Mouse (Mus musculus): ENCODE results near the gene Pde6h.
"Not testable (repeated sequence)": the region's sequence is repeated elsewhere in the genome, so short reads cannot be mapped to it uniquely, and the experiment has no call there.

The Pde6h gene

GRCm38 (mm10) chr6:136940188-136940960 is 16.7 kb downstream of the Pde6h start:
- DNase-seq (ENCODE audit: low spot score in 2 of 2) = no peak

DNA sequence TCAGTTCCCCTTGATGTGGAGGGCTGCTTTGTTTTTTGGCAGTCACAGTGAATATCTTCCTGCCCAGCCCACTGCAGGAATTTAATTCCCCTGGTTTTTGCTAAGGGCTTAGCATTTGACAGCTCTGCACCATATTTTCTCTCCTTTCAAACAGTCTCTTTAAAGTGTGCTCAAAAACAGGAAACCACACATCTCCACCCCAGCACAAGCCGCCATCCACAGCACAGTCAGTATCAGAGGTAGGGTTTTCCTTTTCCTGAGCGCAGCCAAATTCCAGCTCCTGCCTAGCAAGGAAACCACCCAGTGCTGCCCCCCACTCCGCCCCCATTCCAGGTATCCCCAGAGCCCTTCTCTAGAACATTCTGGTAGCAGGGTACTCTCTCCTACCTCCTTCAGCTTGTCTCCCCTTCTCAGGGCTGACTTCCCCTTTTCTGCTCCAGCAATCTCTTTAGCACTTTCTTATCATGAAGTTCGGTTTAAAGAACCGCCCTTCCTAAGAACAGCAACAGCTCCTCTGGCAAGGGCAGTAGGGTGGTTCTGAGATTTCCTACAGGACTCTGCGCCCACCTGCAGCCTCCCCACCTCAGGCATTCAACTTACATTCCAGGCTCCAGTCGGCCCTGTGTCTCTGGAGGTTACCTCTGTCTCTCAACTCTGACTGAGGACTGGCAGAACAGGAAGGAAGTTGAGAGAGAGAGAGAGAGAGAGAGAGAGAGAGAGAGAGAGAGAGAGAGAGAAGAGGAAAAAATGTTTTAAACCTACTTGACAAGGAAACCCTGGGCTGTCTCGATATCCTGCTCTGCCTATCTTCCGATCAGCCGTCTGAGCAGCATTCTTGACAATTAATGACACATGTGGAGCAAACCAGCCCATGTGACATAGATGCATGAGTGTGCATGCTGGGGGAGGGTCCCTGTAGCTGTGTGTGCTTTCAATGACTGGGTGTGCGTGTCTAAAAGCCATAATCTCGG is 17.7 kb downstream of the Pde6h start, which contains the start of gene Arhgdib:
Gene Arhgdib, minus strand, starts transcription at position 849 of the 971 bp plus-strand sequence.
- DNase-seq (ENCODE audit: low spot score in 2 of 2) = no peak

- no peak for DNase-seq (ENCODE audit: low spot score in 2 of 2)
Observed at GRCm38 (mm10) chr6:136942280-136942679, 18.6 kb downstream of the Pde6h start.

GRCm38 (mm10) chr6:136943392-136943791 is 19.8 kb downstream of the Pde6h start:
- no peak for DNase-seq (ENCODE audit: low spot score in 2 of 2)

- DNase-seq (ENCODE audit: low spot score in 2 of 2) = no peak
Observed at GRCm38 (mm10) chr6:136944511-136944910, 20.9 kb downstream of the Pde6h start.

- no peak for DNase-seq (ENCODE audit: low spot score in 2 of 2)
Observed at GRCm38 (mm10) chr6:136946241-136946640, 22.6 kb downstream of the Pde6h start.

- DNase-seq (ENCODE audit: low spot score in 2 of 2) = no peak
Observed at GRCm38 (mm10) chr6:136946943-136947342, 23.3 kb downstream of the Pde6h start.

DNA sequence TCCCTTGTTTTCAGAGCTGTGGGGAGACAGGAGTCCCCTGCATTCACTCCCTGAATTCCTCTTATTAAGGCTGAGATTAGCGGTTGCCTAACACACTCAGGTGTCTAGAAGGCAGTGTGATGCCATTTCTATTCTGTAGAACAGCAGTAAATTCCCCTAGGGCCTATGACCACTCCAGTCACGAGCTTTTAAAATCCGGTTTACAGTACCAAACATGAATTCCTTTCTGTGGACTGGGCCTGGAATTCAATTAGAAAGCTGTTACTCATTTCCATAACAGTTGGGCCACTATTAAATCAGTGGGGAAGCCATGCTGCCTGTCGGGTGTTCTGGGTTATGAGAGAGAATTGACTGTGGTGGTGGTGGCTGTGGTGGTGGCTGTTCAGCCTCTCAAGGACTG is 24.1 kb downstream of the Pde6h start:
- DNase-seq (ENCODE audit: low spot score in 2 of 2) = no peak

DNA sequence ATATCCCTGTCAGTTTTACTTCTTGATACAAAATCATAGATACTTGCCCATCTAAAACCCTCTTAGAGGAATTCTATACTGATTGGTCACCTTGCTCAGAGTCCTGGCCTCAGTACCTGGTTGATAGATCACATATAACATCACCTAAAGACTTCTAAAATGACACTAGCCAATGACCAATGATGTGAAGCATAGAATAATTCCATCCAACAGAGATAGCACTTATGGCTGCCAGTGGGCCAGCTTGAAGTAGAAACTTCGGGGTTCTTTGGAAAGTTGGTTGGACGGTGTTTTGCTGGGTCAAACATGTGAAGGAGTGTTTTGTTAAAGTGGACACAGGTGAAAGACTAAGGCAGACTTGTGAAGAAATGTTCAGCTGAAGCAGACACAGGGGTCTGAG is 26.5 kb downstream of the Pde6h start:
- DNase-seq (ENCODE audit: low spot score in 2 of 2) = no peak

DNA sequence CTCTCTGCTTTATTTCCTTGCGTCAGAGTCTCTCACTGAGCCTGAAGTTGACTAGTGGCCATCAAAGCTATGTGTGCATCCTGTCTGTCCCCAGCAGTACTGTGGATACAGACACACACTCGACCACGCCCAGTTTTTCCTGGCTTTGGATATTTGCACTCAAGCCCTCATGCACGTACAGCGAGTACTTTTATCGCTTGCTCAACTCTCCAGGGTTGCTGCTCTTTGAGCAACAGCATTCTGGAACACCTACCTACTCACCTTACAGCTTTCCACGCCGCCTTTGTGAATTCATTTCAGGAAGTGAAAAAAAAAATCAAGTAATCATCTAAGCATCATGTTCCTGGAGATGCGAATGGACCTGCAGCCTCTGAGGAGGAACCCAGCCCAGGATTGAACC is 29.3 kb downstream of the Pde6h start:
- DNase-seq (ENCODE audit: low spot score in 2 of 2) = no peak

DNA sequence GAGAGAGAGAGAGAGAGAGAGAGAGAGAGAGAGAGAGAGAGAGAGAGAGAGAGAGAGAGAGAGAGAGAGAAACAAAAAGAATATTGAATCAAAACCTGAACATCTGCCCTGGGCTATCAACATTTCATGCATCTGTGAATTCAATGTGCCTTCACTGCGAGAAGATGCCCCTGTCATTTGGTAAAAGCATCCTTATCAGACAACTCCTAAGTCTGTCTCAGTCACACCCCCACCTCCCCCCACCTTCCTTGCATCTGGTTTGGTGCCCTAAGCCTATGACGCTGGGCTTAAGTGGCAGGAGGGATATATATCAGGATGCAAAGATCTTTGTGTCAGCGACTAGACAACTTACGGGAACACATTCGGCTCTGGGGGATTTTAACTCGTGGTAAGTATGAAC is 30.6 kb downstream of the Pde6h start:
- no peak for DNase-seq (ENCODE audit: low spot score in 2 of 2)

DNA sequence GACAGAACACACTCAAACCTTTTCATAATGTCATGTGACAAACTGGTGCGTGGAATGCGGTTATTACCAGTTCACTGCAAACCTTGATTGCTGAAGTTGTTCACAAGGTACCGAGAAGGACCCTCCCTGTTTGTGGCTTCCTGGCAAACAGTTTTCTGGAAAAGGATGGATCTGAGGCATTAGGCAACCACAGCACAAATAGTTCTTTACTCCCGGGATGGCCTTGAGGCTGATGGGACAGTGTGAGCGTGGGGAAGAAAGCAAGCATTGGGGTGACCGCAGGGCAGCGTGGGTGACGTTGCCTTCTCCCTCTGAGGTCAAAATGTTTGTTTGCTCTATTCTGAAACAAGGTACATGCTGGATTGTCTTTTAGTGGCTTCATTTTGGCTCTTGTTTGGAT is 31.1 kb downstream of the Pde6h start:
- DNase-seq (ENCODE audit: low spot score in 2 of 2) = no peak

DNA sequence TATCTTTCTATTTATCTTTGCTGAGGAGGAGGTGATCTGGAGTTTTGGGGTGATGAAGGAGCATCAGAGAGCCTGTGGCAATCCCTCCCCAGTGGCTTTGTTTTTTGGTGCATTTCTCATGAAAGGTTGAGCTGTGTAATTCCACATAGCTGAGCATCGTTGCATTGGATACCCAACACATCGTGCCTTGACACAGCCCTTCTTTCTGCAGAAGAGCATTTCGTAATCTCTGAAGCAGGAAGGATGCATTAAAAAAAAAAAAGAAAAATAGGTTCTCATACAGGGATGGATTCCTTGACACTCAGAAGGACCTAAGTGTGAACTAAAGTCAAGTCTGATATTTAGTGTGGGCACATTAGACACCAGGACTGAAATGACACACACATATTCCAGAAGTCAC is 31.6 kb downstream of the Pde6h start:
- DNase-seq (ENCODE audit: low spot score in 2 of 2) = no peak

- DNase-seq (ENCODE audit: low spot score in 2 of 2) = no peak
Observed at GRCm38 (mm10) chr6:136957062-136957461, 33.4 kb downstream of the Pde6h start.

DNA sequence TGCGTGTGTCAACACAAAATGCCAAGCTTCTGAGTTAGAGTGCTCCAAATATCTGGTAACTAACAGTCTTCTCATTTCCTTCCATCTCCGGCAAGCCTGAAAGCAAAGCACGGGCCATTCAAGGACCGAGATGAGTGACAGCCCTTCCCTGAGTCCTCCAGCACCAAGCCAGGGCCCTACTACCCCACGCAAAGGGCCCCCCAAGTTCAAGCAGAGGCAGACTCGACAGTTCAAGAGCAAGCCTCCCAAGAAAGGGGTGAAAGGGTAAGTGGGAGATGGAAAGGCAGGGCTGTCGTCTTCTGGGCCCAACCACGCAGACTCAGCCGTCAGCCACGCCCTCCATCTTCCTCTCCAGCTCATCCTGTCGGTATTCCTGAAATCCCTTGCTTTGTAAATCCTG is 35.5 kb downstream of the Pde6h start:
- no peak for DNase-seq (ENCODE audit: low spot score in 2 of 2)

GRCm38 (mm10) chr6:136962957-136963356 is 39.3 kb downstream of the Pde6h start:
- DNase-seq (ENCODE audit: low spot score in 2 of 2) = no peak

GRCm38 (mm10) chr6:136964609-136965510 is 41.2 kb downstream of the Pde6h start:
- DNase-seq (ENCODE audit: low spot score in 2 of 2) = no peak

DNA sequence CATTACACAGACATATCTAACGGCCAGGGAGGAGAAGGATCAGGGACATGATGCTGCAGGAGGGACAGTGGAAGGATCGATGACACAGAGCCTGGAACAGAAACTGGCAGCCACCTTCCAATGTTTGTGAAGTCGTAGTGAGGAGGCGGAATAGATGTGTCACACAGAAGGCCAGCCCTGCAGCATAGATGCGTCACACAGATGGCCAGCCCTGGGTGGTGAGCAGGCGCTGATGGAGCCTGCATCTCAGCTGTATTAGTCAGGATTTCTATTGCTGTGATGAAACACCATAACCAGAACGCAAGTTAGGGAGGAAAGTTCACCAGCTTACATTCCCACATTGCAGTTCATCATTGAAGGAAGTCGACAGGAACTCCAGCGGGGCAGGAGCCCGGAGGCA is 42.3 kb downstream of the Pde6h start:
- no peak for DNase-seq (ENCODE audit: low spot score in 2 of 2)

GRCm38 (mm10) chr6:136967466-136967865 is 43.8 kb downstream of the Pde6h start:
- no peak for DNase-seq (ENCODE audit: low spot score in 2 of 2)

GRCm38 (mm10) chr6:136968877-136969276 is 45.2 kb downstream of the Pde6h start:
- DNase-seq (ENCODE audit: low spot score in 2 of 2) = not testable (repeated sequence)

GRCm38 (mm10) chr6:136979274-136980082 is 55.8 kb downstream of the Pde6h start:
- DNase-seq (ENCODE audit: low spot score in 2 of 2) = no peak

Data from left cerebral cortex, adult 9 months (tissue).